Mouse (Mus musculus) lung, postnatal 14 days (tissue): Measurements from ENCODE around the gene Lrrfip1.

ENCODE experiments used
- DNase-seq: peaks from one replicate; pipeline ENCODE4 v3.0.0; 2021

Lrrfip1 gene

DNA sequence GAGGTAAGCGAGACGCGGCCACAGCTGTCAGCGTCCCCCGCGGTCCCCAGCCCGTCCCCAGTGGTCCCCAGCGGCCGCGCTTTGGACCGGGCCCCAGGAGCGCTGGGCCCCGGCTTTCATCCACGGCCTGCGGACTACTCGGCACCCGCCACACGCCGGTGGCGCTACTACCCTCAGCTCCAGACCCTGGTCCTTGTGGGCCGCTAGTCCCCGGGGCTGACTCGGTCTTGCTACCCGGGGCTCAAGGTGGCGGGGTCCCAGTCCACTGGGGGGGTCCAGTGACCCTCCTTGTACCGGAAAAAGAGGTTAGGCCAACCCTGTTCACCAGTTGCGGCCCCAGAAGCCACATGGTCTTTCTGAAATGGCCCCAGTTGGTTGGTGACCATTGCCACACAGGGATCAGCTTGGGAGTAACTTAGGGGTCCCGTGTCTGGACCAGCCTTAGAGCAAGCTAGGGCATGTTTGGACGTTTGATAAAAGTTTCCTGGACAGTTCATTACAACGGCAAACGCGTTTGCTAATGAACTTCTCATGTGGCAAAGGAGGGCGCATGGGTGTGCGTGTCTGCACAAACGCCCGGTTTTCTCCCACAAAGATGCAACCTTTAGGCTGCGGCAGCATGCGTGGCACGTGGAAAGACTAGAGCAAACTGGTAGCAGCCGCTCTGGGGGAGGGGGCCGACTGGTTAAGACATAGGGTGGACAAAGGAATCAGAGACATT lies 514 bp downstream of the Lrrfip1 start:
- DNase-seq: peak; percentile 19

DNA sequence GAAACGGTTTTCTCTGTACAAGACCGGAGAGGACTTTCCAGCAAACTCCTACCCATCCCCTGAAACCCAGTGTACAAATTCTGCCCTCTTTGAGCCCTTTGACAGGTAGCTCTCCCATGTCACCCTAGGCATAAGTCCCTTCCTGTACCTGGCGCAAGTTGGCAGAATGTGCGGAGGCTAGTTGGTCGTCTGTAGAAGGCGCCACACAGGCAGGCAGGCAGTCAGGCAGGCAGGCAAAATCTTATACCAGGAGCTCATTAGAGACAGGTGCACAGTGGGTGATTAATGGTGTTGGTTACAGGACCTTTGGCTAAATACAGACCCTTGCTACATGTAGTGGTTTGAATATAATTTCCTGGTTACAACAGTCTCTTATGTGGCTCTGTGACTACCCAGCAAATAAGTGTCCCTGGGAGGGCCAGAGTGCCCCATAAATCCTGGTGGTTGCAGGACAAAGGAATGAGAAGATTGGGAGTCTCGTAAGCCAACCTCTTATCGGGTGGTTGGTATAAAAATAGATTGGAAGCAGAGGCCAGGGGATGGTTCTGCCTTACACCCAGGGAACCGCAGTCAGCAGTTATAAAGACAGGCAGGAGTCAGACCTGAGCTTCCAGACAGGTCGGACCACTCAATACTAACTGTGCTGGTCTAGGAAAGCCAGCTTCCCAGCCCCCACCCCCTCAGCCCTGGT lies 1.5 kb downstream of the Lrrfip1 start:
- DNase-seq: no peak

DNA sequence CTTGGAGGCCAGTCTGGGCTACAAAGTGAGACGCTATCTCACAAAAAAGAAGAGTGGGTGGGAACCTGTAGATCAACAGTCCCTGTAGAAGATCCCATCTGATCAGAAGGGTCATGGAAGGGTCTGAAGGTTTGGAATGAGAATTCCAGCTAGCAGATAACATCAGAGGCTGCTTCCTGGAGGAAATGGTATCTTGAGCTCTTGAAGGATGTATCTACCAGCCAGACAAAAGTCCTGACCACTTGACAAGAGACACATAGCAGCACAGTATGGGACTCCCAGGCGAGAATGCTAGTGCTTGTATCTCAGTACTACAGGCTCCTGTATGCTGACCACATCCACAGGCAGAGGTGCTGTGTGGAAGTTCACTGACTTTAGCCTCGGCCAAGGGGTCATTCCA lies 2.6 kb downstream of the Lrrfip1 start:
- no peak for DNase-seq

DNA sequence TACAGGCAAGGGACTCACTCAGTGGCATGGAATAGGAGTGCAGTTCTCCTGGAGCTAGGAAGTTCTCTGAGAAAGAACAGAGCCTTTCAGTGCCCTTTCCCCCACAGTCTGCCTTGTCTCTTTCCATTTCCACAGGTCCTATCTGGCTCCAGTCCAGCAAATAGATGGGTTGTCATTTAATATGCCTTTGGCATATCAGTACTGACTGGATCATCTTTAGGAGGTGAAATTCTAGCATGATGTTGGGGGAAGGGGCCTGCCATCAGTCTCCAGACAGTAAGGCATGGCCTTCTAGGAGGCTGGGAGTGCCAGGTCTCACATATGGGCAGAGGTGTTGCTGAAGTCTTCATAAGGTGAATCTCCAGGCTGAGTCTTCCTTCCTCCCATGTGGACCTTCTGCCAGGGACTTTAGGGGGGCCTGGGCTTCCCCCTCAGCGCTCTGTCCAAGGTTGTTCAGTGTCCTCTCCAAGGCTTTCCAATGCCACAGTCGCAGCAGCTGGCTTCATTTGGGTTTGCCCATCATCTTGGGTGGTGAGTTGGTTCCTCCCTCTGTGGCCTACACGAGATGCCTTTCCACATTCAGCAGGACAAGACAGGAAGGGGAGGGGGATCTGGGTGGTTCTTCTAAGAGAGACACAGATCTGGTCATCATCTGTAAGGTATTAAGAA lies 3.5 kb downstream of the Lrrfip1 start:
- DNase-seq: no peak

DNA sequence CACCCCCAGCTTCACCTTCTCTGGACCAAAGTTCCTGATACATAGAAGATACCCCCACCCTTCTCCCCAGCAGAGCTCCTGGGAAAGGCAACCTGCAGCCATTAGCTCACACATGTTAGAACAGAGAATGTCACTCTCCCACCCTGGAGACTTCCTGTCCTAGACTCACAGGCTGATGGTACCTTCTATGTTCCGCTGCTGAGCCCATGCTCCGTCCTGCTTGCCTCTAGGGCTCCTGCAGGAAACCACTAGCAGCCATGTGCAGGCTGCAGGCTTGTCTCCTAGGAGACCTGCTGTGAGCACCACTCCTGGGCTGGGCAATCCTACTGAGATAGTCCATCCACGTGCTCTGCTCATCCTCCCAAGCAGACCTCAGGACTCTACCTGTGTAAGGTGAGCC lies 4.1 kb downstream of the Lrrfip1 start:
- DNase-seq: no peak

DNA sequence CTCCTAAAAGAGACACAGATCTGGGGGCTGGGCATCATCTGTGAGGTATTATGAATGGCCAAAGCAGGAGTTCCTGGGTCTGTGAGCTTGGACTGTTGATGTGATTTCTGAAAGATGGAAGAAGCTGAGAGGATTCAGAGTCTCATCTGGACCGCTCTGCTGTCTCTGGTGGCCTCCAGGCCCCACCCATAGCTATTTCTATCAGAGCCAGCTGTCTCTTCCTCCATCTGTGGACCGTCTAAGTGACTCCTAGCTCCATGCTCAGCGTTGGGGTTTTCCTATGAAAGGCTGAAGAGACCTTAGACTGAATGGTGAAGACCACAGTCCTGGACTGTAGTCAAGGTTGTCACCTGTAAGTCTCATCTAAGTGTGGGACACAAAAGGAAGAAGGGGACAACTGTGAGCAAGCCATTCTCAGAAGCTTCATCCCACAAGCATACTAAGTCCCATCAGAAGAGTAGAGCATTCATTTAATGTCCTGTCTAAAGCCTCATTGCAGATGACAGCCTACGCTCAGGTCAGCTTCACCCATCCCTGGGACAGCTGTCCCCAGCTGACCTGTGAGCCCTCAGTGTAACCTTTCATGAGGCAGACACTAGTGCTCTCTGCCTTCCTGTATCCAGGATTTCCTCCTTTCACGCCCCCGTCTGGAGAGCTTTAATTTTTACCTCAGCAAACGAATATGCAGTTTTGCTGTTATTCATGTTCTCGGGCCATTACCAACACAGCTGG lies 5.2 kb downstream of the Lrrfip1 start:
- DNase-seq: no peak

DNA sequence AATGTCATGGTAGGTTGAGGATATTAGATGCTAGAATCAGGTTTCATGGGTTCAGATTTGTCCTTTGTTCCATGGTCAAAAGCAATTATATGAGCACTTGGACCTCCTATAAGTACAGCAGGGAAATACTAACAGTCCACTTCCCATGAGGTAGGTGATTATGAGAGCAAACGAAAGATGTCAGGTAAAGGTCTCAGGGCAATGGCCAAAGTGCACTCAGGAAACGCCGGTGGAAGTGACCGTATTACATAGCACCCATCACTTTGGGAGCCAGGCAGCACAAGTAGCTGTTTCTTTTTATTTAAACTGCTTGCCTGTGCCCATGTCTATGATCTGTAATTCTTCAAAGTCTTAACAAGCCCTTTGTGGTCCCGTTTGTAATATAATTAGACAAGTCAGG lies 7.5 kb downstream of the Lrrfip1 start:
- DNase-seq: no peak

DNA sequence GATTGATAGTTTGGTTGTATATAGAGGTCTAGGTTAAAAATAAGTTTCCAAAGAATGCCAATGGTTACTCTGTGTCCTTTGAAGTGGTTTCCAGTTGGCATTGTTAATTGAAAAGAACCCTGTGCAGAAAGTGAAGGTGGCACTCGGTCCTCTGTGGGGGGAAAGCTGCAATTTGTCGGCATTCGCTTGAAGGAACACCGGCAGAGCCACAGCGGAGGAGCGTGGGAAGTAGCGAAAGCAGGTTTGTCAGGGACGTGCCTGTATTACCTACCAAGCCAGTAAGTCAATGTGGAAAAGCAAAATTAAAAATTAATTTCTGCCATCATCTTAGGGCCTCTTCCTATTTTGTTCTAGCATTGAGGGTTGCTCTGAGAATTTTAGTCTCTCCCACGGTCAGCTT lies 8.2 kb downstream of the Lrrfip1 start:
- DNase-seq: no peak

DNA sequence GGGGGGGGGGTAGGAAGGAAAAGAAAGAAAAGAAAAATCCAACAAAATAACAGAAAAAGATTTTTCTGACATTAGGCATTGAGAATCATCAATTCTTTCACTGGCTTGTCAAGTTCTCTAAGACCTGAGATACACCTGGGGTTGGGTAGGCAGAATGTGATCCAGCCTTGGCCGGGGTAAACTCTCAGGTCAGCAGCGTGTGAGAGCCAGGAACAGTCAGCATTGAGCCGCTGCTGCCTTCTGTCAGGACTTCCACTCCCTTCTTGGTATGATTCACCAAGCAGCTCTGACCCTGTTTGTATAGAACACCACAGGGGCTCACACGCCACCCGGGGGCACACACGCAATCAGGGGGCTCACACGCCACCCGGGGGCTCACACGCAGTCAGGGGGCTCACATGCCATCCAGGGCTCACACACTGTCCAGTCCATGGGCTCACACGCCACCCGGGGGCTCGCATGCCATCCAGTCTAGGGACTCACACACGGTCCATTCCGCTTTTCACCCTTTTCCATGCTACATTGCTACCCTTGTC lies 9.7 kb downstream of the Lrrfip1 start:
- no peak for DNase-seq

DNA sequence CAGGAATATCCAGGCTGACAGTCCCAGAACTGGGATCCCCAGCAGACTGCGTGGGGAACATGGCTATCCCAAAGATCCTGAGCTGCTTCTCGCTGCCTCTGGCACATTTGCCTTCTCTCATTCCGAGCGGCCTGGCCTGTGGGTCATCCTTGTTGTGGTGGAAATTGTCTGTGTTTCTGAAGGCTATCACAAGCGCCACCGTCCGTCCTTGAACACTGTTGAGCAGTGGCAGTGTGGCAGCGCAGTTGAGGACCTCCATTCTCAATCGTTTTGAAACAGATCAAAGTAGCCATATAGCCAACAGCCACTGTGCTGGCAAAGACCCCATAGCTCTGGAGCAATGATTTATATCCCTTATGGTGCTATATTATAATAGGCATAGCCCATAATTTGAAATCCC lies 10.2 kb downstream of the Lrrfip1 start:
- DNase-seq: no peak

DNA sequence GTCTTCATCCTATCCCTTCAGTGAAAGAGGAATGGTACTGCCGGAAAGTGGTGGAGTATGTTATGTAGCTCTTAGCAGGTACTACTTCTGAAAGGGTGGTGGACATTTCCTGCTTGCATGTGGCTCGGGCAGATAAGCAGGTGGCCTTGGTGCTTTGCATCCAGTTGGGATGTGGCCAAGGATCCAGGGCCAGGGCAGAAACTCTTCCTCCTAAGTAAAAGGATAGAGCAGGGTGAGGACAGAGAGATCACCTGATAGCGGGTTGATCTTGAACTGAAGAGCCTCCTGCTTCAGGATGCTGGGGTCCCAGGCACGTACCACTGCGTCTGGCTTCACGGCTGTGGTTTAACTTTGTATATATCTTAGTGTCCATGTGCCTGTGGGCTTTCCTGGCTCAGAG lies 10.7 kb downstream of the Lrrfip1 start:
- DNase-seq: no peak

DNA sequence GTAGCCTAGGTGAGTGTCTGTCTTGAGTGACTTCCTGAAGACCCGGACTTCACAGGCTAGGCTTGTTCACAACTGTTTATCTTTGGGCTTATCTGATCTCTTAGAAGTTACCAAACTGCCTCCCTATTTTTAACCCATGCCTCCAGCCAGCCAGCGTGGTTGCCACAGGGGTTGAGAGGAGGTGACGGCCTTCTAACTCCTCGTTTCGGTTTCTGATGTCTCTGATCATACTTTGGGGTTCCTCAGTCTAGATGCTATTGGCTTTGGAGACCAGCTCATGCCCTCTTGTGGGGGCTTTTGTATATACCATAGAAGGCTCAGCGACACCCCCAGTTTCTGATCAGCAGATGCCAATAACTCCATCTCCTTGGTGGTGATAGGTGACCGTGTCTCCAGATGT lies 11.7 kb downstream of the Lrrfip1 start:
- no peak for DNase-seq

DNA sequence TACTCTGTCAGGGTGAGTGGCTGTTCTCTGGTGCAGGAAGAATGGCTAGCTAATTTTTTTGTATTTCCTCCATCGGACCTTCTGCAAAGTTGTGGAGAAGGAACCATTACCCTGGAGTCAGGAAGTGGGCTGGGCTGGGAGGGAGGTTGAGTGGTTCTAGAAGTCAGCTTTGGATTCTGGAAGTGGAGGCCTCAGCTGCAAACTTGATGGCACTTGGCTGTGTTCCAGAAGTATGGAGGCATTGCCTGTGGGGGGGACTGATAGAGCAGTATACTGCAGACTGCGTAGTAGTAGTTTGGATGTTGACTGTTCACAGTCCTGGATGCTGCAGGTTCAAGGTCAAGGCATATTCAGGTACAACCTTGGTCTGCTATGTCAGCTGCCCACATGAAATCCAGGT lies 12.2 kb downstream of the Lrrfip1 start:
- DNase-seq: no peak

DNA sequence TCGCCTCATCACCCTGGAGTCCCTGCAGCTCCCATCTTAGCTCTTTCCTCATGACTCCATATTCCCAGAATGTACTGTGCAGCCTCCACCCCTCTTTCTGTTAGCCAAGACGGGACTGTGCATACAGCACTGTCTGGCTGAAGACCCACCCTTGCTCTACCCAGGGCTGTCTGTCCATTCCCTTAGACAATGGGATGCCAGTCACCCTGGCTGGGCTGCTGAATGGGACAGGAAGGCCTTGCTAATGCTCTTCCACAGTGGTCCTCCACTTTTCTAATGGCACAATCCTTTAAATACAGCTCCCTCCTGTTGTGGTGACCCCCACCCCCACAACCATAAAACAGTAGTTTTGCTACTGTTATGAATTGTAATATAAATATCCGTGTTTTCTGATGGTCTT lies 12.8 kb downstream of the Lrrfip1 start:
- DNase-seq: no peak

DNA sequence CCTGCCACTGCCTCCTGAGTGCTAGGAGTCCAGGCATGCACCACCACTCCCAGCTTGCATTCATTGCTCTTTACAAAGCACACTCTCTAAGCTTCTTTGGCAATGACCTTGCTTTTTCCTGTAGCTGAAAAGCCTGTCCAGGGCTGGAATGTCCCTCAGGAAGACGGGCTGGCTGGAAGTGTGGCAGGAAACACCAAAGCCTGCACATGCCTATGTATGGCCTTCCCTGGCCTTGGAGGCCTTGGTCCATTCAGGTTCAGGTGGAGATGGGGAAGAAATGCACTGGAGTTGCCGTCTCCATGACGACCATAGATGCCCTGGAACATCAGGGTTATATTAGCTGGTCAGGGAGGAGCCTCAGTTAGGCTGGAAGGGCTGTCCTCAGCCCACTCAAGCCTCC lies 15.3 kb downstream of the Lrrfip1 start:
- no peak for DNase-seq

DNA sequence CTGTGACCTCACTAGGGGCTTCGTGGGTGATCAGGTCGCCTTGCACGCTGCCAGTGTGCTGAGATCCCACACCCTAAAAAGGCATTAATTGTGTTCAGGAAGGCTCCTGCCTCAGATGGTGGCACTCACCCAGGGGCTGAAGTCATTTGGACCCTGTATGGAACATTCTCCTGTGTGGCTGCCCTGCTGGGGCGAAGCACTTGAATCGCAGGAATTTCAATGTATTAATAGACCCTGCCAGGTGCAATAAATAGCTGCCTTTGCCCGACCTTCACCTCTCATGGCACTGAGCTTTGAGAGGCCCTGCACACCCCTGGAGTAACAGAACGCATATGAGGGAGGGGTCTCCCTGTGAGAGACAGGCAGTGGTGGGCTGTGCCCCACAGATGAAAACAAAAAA lies 17.0 kb downstream of the Lrrfip1 start:
- no peak for DNase-seq

DNA sequence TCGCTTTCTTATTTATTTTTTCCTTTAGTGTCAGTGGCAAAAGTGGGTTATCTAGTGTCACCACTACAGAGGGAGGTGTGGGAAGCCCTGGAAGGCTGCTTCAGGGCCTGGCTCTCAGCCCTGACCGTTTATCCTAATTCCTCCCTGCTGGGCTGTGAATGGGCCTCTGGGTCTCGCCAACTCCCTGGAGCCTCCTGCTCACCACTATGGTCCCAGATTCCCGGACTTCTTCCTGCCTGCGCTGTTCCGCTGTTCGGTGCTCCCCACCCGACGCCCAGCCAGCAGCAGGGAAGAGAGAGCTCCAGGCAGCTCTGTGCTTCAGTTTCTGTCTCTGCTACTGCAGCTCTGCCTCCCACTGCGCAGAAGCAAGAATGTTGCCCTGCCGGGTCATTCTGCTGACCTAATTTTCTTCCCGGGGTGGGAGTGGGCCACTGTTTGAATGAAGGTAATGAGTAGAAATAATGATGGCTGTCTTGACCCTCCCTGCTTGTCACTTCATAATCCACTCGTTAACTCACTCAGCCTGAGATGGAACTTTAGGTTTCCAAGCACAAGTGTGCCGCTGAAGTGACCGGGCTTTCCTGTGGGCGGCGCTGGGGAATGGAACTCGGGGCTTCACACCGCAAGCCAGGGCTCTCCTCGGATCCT lies 18.7 kb downstream of the Lrrfip1 start:
- peak; percentile 31 for DNase-seq

DNA sequence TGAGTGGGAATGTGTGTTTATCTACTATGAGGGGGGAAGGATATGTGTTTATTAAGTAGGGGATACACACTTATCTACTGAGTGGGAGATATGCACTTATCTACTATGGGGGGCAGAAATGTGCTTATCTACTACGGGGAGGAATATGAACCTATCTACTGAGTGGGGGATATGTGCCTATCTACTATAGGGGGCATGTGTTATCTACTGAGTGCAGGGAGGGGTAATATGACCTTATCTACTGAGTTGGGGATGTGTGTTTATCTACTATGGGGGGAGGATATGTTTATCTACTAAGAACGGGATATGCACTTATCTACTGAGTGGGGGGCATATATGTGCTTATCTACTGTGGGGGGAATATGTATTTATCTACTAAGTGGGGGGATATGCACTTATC lies 20.8 kb downstream of the Lrrfip1 start:
- DNase-seq: no peak

DNA sequence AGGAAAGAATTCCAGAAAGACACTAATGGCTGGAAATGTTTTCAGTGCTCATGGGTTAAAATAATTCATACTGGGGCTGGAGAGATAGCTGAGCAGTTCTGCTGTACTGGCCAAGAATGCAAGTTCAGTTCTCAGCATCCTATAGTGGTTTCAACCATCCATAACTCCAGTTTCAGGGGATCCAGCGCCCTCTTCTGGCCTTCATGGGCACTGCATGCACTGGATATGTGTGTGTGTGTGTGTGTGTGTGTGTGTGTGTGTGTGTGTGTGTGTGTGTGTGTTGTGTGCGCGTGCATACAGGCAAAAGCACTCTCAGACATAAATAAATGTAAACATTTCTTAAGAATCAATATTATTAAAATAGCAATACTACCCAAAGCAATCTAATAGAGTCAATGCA lies 22.8 kb downstream of the Lrrfip1 start:
- DNase-seq: no peak

DNA sequence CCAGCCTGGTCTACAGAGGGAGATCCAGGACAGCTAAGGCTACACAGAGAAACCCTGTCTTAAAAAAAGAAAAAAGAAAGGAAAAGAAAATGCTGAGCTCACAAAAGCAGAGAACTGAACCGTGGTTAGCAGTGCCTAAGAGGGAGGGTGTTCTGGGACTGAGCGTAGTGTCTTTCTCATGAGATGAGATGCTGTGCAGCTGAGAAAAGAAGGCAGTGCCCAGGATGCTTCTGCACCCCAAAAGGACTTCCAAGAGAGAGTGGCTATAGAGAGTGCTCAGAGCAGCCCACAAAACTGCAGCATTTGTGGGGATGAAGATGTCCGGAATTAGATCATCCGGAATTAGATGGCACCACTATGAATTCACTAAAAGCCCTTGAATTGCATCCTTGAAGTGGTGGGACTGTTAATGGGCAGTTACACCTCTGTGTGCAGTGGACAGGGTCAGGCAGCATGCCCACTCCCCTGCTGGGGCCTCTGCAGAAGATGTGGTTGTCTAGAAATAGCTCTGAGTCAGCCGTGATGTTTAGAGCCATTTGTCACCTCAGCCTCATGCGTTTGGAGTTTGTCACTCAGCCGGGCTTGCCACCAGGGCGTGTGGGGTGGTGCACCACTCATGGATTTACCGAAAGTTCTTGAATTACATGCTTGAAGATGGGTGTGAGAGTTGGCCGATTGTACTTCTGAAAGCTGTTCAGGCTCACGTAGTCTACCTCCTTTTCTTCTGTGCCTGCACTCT lies 23.8 kb downstream of the Lrrfip1 start:
- DNase-seq: no peak

DNA sequence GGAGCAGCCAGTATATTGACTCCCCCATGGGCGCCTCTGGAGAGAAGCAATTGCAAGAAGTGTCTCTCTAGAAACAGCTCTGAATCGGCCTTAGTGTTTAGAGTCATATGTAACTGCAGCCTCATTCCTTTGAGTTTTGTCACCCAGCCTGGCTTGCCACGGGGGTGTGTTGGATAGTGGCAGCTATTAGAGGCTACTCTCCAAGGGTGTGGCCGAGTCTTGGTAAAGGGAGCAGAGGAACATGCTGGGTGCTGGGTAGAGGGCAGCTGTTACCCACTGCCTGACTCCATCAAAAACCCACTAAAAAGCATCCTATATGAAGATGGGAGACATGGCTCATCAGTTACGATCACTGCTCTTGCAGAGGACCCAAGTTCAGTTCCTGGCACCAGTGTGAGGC lies 24.7 kb downstream of the Lrrfip1 start:
- DNase-seq: no peak

DNA sequence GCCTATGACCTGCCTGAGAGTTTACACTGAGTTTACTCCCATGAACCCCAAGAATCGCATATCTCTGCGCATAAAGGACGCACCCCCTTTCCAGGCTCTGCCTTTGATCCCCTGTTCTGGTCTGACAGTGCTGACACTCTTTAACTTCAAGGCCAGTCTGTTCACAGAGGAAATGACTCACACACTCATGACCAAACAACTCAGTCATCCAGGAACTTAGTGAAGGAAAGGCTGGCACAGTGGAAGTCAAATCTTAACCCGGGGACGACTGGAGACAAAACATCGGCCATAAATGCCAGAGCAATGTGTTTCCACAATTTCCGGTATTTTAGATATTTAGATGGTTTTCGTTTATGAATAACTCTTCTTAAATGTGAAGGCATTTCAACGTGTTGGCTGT lies 25.4 kb downstream of the Lrrfip1 start:
- DNase-seq: no peak
